Mouse (Mus musculus) testis, postnatal 14 days (tissue): ENCODE results near the gene C77080.
A peak's percentile ranks its signal among the peaks of the same experiment; 100 is the strongest.

Source experiments
- DNase-seq: peaks from one replicate; pipeline ENCODE4 v3.0.0; 2021; ENCODE audit warnings: low spot score

Gene C77080

DNA sequence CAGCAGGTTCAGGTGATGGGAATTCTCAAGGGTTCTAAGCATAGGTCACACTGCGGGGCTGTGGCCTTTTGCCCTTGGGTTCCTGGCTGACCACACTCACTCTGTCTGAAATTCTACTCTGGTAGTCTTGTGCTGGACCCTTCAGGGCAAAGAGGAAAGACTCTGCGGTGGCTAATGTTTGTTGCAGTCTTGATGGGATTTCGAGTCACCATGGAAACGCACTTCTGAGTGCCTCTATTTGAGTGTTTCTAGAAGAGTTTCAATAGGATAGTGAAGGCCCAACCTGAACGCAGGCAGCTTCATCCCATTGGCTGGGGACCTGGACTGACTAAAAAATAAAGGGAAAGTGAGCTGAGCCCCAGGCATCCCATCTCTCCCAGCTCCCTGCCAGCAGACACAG is 5.6 kb upstream of the C77080 start:
- DNase-seq, result no peak

DNA sequence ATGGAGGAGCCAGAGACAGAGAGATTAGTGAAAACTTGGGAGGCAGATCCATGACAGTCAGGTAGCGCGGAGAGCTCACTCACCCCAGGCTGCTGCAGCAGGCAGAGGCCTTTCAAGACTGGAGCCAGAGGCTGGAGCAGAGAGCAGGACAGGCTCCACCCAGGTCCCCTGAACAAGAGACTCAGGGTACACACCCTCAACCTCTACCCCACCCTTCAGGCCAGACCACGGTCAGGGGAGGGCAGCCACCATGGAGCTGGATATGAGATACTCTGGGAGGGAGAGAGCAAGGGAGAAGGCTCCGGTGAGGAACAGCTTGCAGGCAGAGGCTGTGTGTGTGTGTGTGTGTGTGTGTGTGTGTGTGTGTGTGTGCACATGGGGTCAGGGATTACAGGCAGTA is 5.0 kb upstream of the C77080 start:
- DNase-seq, result no peak

DNA sequence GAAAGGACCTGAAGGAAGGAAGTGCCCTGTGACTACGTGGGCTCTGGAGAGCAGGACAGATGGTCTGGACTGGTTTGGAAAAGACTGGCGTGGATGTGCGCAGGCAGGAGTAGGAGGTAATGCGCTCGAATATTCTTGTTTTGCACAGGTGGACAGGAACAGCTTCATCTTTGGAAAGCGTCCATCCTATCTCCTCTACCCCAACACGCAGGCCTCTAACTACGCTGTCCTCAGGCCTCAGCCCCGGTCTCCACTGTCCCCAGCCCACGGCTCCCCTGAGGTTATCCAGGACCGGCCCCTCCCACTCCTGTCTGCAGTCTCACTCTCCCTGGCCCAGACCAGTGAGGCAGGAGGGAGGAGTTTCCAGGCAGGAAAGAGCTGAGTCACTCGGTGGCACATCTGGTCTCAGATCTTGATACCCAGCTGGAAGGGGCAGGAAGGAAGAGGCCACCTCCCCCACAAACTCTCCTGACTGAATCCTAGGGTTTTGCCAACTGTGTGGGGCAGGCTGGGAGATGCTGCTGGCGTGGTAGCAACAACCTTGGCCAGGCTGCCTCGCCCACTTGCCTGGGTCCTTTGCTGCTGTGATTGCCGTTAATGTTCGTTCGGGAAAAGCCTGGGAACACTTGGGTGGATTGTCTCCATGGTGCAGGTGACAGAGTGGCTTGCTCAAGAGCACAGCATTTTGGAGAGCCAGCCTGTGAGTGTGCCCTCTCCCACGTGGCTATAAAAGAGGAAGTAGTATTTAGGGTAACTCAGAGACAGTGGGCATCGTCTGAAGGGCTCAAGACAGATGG is 2.2 kb upstream of the C77080 start:
- DNase-seq, result peak; percentile 47

DNA sequence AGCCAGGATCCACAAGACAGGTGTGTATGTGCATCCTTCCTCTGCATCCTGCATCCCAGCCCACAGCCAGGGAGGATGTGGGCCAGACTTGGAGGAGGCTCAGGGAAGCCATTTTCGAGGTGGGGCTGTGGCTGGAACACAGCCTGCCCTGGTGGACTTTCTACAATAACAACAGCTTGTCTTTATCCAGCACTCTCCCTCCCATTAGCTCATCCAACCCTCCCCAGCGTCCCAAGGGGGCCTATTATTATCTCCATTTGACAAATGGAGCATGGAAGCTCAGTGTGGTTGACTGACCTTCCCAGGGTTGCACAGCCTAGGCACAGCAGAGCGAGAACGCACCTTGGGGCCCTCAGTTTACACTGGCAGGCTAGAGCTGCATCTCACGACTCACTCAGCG is 526 bp downstream of the C77080 start:
- peak; percentile 50 for DNase-seq

DNA sequence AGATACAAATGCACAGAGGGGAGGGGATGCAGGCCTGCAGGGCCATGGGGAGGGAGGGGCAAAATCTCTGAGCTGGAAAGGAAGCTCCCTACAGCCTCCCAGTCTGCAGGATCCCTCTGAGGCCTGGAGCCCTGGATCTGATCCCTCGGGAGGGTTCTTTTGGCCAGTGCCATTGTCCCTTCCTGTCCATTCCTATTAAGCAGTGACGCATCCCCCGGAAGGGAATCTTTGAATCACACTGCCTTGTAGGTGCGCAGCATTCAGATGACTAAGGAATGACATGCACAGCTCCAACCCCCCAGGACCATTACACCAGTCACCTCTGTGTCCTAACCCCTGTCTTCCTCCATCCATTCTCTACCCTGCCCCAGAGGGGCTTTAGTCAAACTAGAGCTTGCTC is 2.1 kb downstream of the C77080 start:
- no peak for DNase-seq

DNA sequence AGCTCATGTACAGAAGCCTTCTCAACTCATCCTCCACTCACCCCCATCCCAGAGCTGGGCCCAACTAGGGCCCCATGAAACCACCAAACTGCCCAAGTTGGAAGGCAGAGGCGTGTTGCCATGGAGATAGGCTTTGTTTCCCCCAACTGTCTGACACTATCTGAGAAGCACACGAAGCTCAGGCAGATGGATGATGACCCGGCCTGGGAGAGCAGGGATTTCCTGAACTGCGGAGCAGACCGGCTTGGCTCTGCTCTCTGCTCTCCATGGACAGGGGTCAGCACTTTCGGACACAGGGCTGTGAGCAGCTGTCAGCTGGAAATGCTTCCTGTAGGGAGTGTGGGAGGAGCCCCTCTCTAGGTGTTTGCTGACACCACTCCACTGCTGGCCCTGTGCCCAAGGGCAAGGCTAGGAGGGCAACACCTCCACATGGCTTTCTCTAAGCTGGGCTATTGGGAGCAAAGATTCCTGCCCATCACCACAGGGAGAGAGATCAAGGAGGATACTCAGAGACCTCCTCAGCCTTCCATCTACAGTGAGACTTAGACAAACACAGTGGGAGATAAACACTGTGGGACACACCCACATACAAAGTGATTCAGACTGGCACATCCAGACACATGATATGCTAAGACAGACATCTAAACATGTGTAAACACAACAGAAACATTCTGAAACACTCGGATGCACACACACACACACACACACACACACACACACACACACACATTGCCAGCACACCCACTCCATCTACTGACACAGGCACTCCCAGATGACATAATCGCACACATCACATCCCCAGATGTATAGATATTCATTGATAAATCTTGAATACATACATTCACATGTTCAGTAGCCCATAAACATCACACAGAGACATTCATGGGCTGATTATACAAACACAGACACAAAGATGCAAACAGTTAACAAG is 4.5 kb downstream of the C77080 start:
- DNase-seq, result no peak

GRCm38 (mm10) chr4:129254571-129254970 is 6.6 kb downstream of the C77080 start:
- DNase-seq, result no peak

DNA sequence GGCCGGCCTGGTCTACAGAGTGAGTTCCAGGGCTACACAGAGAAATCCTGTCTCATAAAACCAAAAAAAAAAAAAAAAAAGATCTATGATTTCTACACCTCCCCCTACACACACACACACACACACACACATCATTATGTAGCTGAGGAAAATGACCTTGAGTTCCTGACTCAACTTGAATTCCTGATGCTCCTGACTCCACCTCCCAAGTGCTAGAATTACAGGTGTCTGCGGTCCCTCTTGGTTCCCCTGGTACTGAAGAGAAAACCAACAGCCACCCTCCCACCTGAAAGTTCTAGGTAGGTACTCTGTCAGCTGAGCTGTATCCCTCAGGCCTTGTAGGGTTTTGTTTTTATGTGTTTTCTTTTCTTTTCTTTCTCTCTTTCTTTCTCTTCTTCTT is 8.7 kb downstream of the C77080 start:
- no peak for DNase-seq

GRCm38 (mm10) chr4:129251482-129252125 is 9.6 kb downstream of the C77080 start:
- no peak for DNase-seq

- DNase-seq, result no peak
Observed at GRCm38 (mm10) chr4:129250759-129251481, 10.3 kb downstream of the C77080 start.

DNA sequence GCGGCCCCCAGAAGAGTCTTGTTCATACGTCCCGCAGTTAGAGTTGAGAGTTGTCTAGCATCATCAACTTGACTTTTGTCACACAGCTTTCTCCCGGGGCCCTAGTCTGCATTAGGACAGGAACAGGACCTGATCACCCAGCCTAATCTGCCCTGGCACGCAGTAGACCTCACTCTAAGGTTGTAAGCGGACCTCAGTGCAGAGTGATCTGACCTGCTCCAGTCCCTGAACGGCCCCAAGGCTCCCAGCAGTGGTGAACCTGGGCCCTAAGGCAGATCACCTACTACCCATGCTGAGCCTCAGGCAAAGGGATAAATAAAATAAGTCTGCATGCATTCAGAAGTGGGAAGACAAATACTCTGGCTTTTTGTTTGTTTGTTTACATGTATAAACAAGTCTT is 11.9 kb downstream of the C77080 start:
- no peak for DNase-seq

GRCm38 (mm10) chr4:129248243-129248767 is 12.9 kb downstream of the C77080 start:
- DNase-seq, result peak; percentile 45

- DNase-seq, result peak; percentile 39
Observed at GRCm38 (mm10) chr4:129247381-129248242, 13.6 kb downstream of the C77080 start.

DNA sequence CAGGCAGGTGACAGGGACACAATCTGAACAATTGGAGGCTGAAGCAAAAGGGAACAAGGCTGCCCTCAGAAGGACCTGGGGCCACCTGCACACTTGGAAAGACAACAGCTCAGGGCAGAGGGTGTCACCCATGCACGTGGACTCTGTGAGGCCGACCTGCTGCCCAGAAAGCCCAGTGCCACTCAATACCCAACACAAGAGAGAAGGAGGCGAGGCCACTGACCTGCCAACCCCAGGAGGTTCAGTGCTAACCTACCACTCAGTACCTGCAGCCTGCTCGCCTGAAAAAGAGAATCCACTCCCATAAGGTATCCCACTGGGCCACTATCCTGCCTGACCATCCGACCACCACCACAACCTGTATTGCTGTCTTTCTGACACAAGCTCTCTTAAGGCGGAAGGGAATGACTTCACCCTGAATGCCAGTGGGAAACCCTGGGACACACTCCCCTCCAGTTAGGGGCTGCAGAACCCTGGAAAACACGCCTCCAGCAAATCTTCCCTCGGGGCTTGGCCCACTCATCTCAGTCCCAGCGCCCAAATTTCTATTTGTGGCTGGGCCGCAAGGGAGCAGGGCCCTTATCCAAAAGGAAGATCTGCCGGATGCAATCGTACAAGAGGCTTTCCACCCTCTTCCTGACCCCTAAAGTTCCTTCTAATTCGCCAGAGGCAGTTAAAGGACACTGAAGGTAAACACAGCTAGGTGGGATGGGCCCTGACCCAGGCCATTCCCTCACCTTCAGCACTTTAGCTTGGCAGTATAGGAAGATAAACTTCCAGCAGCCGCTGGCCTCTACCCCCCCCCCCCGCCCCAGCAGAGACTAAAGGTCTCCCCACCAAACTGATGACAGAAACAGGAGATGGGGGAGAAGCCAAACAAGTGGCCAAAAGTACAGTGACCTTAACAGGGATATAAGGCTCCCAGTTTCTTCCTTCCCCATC is 14.6 kb downstream of the C77080 start:
- DNase-seq, result no peak

DNA sequence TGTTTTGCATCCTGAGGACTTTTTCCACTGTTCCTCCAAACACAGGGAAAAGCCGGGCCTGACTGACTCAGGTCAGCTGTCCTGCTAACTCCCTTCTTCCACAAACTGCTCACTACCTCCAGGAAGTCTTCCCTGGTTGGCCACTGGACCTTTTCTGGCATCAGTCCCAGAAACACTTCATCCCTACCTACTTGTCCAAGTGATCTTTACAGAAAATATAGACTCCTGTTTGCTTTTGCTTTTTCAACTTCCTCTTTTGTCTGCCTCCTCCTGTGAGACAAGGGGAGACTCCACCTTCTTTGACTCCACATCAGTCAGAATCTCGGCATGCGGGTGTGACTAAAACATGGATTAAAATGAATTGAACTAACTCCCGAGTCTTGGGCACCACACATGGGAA is 16.4 kb downstream of the C77080 start:
- no peak for DNase-seq

- no peak for DNase-seq
Observed at GRCm38 (mm10) chr4:129242761-129243160, 18.4 kb downstream of the C77080 start.

DNA sequence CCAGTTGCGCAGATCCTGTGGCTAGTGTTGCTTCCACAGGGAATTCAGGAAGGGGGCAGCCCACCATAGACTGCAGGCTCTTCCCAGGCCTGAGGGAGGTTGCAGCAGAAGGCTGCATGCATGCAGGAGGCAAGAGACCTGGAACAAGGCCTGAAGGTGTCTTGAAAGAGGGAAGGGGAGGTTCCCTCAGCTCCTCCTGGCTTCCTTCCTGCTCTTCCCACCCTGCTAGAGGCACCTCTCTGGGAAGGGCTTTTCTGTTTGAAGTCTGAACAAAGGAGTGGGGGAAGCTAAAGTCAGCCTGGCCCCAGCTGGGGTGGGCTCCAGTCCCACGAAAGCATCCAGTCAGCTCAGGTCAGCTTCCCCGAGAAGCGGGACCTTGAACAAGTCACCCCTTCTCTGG is 18.9 kb downstream of the C77080 start:
- DNase-seq, result no peak

- DNase-seq, result no peak
Observed at GRCm38 (mm10) chr4:129241898-129242297, 19.3 kb downstream of the C77080 start.

GRCm38 (mm10) chr4:129239075-129239474 is 22.1 kb downstream of the C77080 start:
- peak; percentile 88 for DNase-seq
